Mouse (Mus musculus) adrenal gland, adult 2 months (tissue): ENCODE results near the gene Dip2b. TPM values are rescaled to one million over a fixed set of nuclear protein-coding genes. Genes with fewer than 3 reads are reported as not detected.

Source experiments
- DNase-seq: peaks from one replicate; pipeline ENCODE4 v3.0.0; 2021
- polyA plus RNA-seq: library from polyadenylated mRNA; depleted of rRNA; stranded (reverse); fragments of >200 nt; gene quantifications from 2 replicates; pipeline ENCODE4 v1.2.3, GENCODE M21; 2012
- total RNA-seq, 2 experiments: library from RNA; stranded (reverse); gene quantifications; 2 replicates each; pipeline ENCODE4 v1.2.3; 2021

Gene Dip2b
- total and polyA plus RNA-seq, 3 experiments = 4.7 to 14.6 (median 13.8) TPM

- no peak for DNase-seq
Measured at GRCm38 (mm10) chr15:100219396-100219795, 180.9 kb downstream of the Dip2b start.

- DNase-seq = peak; percentile 36
Measured at GRCm38 (mm10) chr15:100220916-100221315, 182.5 kb downstream of the Dip2b start.

GRCm38 (mm10) chr15:100225381-100225780 is 186.9 kb downstream of the Dip2b start:
- no peak for DNase-seq

- DNase-seq = no peak
Measured at GRCm38 (mm10) chr15:100225891-100226290, 187.4 kb downstream of the Dip2b start.

GRCm38 (mm10) chr15:100227031-100227662 is 188.7 kb downstream of the Dip2b start:
- DNase-seq = peak; percentile 82

- peak; percentile 94 for DNase-seq
Measured at GRCm38 (mm10) chr15:100227663-100228534, 189.4 kb downstream of the Dip2b start, which contains the start of gene Atf1. Gene Atf1 (plus strand): TSS chr15:100227819.

- DNase-seq = no peak
Measured at GRCm38 (mm10) chr15:100228535-100229336, 190.3 kb downstream of the Dip2b start.

GRCm38 (mm10) chr15:100230655-100231054 is 192.2 kb downstream of the Dip2b start:
- DNase-seq = no peak

- peak; percentile 56 for DNase-seq
Measured at GRCm38 (mm10) chr15:100231616-100232525, 193.4 kb downstream of the Dip2b start.

GRCm38 (mm10) chr15:100235208-100235965 is 196.9 kb downstream of the Dip2b start:
- DNase-seq = no peak

- peak; percentile 28 for DNase-seq
Measured at GRCm38 (mm10) chr15:100236952-100237351, 198.5 kb downstream of the Dip2b start.

GRCm38 (mm10) chr15:100241780-100242179 is 203.3 kb downstream of the Dip2b start:
- no peak for DNase-seq

- DNase-seq = peak; percentile 63
Measured at GRCm38 (mm10) chr15:100245951-100246350, 207.5 kb downstream of the Dip2b start.

- DNase-seq = no peak
Measured at GRCm38 (mm10) chr15:100247296-100247695, 208.8 kb downstream of the Dip2b start.

- DNase-seq = no peak
Measured at GRCm38 (mm10) chr15:100248665-100249433, 210.4 kb downstream of the Dip2b start.

- DNase-seq = peak; percentile 74
Measured at GRCm38 (mm10) chr15:100251153-100251780, 212.8 kb downstream of the Dip2b start.

GRCm38 (mm10) chr15:100256386-100256785 is 217.9 kb downstream of the Dip2b start:
- no peak for DNase-seq

- no peak for DNase-seq
Measured at GRCm38 (mm10) chr15:100257305-100257704, 218.8 kb downstream of the Dip2b start.
